Mouse (Mus musculus): ENCODE results near the gene Sp2. TPM values are rescaled to one million over a fixed set of nuclear protein-coding genes. Genes with fewer than 3 reads are reported as not detected.

The Sp2 gene
- polyA plus RNA-seq, 1 experiment from 2014 or later: 18.0 TPM

DNA sequence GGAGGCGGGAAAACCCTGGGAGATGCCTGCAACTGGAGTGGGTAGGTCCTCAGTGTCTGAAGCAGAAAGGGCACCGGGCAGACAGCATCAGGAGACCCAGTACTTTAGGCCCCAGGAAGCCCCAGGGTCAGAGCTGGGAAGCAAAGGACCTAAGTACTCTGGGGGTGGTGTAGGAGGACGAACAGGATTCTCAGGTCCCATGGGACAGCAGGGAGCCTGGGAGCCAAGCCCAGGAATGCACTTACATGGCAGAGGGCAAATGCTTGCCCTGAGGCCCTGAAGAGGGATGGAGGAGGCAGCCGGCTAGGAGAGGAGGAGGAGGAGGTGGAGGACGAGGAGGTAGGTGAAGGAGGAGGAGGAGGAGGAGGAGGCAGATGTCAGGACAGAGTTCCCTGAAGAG is 12.3 kb upstream of the Sp2 start:
- ATAC-seq (ENCODE audit: insufficient number of reproducible peaks, low FRiP score): no peak
- WGBS: 26% methylated on average over 5 of the region's 5 CpGs
- H3K27ac ChIP-seq (ENCODE audit: poor library complexity, severe bottlenecking): no peak overlapping the region

GRCm38 (mm10) chr11:96992722-96993311 is 10.1 kb upstream of the Sp2 start:
- H3K27ac ChIP-seq (ENCODE audit: poor library complexity, severe bottlenecking): peak overlapping the region; percentile 11; the same call in 1 of the 2 replicates
- no peaks in the 10 kb centered on the region for H3K9me3 ChIP-seq (replicated peaks)
- peaks cover 76% of the 10 kb centered on the region for H3K27me3 ChIP-seq (replicated peaks)
- 21% methylated on average over 8 of the region's 8 CpGs for WGBS
- no peak overlapping the region for H3K9ac ChIP-seq
- H3K4me3 ChIP-seq: no peak overlapping the region
- peaks cover 28% of the 10 kb centered on the region for H3K4me1 ChIP-seq (replicated peaks)
- ATAC-seq (ENCODE audit: insufficient number of reproducible peaks, low FRiP score): peak; percentile 40; the same call in 1 of the 2 replicates
- H3K4me2 ChIP-seq: no peak overlapping the region
- no peaks in the 10 kb centered on the region for H3K36me3 ChIP-seq

More for the DNA sequence above, 12.3 kb upstream of the Sp2 start:
- Histone ChIP-seq H3K4me1 (replicated peaks) (peaks cover 20% of the 10 kb centered on the region), H3K9me3 (replicated peaks) (no peaks in the 10 kb centered on the region), H3K36me3 (no peaks in the 10 kb centered on the region), H3K4me2 (no peak overlapping the region), H3K27me3 (replicated peaks) (peaks cover 78% of the 10 kb centered on the region), H3K4me3 (no peak overlapping the region), H3K9ac (no peak overlapping the region)

DNA sequence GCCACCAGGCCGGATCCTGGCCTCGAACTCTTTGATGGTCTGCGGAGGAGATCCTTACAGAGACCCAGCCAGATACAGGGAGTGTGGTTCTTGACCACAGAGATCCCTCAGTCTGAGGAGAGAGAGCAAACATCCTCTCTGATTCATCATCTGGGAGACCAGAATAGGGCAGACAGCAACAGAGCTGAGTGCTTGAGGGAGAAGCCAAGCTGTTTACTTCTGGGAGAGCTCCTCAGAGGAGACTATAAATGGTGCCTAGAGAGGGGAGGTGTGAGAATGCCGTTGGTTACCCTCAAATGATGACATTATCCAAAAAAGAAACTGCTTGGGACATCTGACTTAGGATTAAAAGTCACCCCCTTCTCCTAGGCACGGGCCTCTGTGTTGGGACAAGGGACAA is 8.7 kb upstream of the Sp2 start:
- H3K27me3 ChIP-seq (replicated peaks): peaks cover 76% of the 10 kb centered on the region
- no peaks in the 10 kb centered on the region for H3K9me3 ChIP-seq (replicated peaks)
- H3K36me3 ChIP-seq: no peaks in the 10 kb centered on the region
- H3K4me2 ChIP-seq: no peak overlapping the region
- 71% methylated on average over 5 of the region's 5 CpGs for WGBS
- peaks cover 23% of the 10 kb centered on the region for H3K4me1 ChIP-seq (replicated peaks)
- H3K4me3 ChIP-seq: no peak overlapping the region
- H3K9ac ChIP-seq: no peak overlapping the region
- H3K27ac ChIP-seq (ENCODE audit: poor library complexity, severe bottlenecking): no peak overlapping the region
- ATAC-seq (ENCODE audit: insufficient number of reproducible peaks, low FRiP score): no peak

DNA sequence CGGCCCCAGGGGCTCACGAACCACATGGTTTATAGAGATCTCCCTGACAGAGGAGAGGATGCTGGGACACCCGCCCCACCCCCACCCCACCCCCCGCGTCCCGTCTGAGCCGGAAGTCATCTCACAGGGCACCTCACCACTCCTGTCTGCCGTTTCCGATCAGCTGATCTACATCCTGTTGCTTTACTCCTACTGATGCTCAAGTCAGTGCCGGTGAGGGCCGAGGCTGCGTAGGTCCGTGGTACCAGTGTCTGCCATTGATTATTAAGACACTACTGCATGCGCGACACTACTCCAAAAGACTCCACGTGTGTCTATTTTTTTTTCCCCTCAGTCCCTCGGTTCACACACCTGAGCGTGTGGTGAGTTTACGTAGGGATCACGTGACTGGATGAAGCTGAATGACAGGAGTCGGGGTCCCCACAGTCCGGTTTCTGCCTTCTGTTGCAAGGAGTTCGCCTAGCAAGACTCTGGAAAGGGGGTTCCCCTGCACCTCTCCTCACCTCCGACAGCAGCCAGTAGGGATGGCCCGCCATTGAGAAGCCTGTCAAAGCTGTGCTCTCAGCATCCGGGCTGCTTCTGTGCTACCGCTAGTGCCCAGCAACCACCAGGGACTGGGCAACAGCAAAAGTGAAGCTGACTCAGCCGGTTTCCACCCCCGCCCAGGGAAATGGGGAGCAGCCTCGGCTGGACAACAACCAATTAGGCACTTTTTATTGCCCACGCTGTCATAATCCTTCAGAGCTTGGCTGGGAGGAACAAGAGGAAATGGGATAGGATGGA is 5.3 kb upstream of the Sp2 start:
- WGBS: 7% methylated on average over 31 of the region's 31 CpGs
- H3K4me2 ChIP-seq: peak overlapping the region; percentile 57
- no peak overlapping the region for H3K27ac ChIP-seq (ENCODE audit: poor library complexity, severe bottlenecking)
- peak; percentile 33 for ATAC-seq (ENCODE audit: insufficient number of reproducible peaks, low FRiP score)
- H3K4me1 ChIP-seq (replicated peaks): peaks cover 20% of the 10 kb centered on the region
- H3K9ac ChIP-seq: peak overlapping the region; percentile 21; the same call in 1 of the 2 replicates
- peaks cover 84% of the 10 kb centered on the region for H3K27me3 ChIP-seq (replicated peaks)
- H3K36me3 ChIP-seq: no peaks in the 10 kb centered on the region
- no peaks in the 10 kb centered on the region for H3K9me3 ChIP-seq (replicated peaks)
- peak overlapping the region; percentile 32 for H3K4me3 ChIP-seq

DNA sequence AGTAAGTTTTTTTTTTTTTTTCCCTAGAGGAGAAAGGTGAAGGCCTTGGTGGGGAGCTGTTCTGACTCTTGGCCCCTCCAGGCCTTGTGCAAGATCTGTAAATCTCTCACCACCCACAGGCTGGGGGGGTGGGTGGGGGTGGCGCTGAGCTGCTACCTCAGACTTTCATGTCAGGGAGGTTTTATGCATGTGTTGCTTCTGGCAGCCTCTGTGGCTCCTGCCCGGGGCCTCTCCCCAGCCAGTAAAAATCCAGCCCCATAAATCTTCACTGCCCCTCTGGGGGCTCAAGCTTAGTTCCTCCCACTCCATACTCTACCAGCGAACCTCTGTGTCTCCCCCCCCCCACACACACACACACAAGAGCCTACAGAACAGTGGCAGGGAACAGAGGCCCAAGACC is 3.7 kb upstream of the Sp2 start:
- H3K4me3 ChIP-seq: no peak overlapping the region
- no peak for ATAC-seq (ENCODE audit: insufficient number of reproducible peaks, low FRiP score)
- H3K9ac ChIP-seq: no peak overlapping the region
- no peak overlapping the region for H3K4me2 ChIP-seq
- H3K9me3 ChIP-seq (replicated peaks): no peaks in the 10 kb centered on the region
- H3K27me3 ChIP-seq (replicated peaks): peaks cover 88% of the 10 kb centered on the region
- no peak overlapping the region for H3K27ac ChIP-seq (ENCODE audit: poor library complexity, severe bottlenecking)
- H3K4me1 ChIP-seq (replicated peaks): peaks cover 15% of the 10 kb centered on the region
- H3K36me3 ChIP-seq: no peaks in the 10 kb centered on the region
- WGBS: 47% methylated on average over 3 of the region's 3 CpGs

DNA sequence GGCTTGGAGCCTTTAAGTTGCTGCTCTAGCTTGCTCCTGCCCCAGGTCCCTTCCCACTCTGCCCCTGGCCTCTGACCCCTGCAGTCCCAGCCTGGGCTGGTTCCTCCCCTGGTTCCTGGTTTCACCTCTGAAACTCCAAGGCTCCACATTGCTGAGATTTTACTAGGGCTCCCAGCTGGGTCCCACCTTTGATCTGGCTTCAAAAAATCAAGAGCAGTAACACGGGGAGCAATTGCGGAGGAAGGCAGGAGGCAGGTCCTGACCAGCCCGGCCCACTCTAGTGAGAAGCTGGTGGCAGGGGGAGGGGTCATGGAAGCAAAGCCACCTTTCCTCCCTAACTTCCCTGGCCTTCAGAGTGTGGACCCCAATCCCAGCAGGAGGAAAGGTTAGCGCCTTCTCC is 2.1 kb upstream of the Sp2 start:
- no peak for ATAC-seq (ENCODE audit: insufficient number of reproducible peaks, low FRiP score)
- Histone ChIP-seq H3K4me2 (no peak overlapping the region), H3K27me3 (replicated peaks) (peaks cover 83% of the 10 kb centered on the region), H3K9me3 (replicated peaks) (no peaks in the 10 kb centered on the region), H3K9ac (no peak overlapping the region), H3K4me3 (no peak overlapping the region), H3K36me3 (no peaks in the 10 kb centered on the region), H3K4me1 (replicated peaks) (peaks cover 15% of the 10 kb centered on the region), H3K27ac (ENCODE audit: poor library complexity, severe bottlenecking) (no peak overlapping the region)
- 21% methylated on average over 4 of the region's 4 CpGs for WGBS

- Histone ChIP-seq H3K4me1 (replicated peaks) (peaks cover 7% of the 10 kb centered on the region), H3K4me2 (no peak overlapping the region), H3K36me3 (no peaks in the 10 kb centered on the region), H3K27me3 (replicated peaks) (peaks cover 59% of the 10 kb centered on the region), H3K4me3 (no peak overlapping the region), H3K27ac (ENCODE audit: poor library complexity, severe bottlenecking) (no peak overlapping the region), H3K9me3 (replicated peaks) (no peaks in the 10 kb centered on the region), H3K9ac (no peak overlapping the region)
- 2% methylated on average over 7 of the region's 7 CpGs for WGBS
- ATAC-seq (ENCODE audit: insufficient number of reproducible peaks, low FRiP score): no peak
These were observed 404 bp downstream of the Sp2 start for GRCm38 (mm10) chr11:96982355-96982754.

- 59% methylated on average over 15 of the region's 15 CpGs for WGBS
- H3K27ac ChIP-seq (ENCODE audit: poor library complexity, severe bottlenecking): no peak overlapping the region
- peaks cover 9% of the 10 kb centered on the region for H3K4me1 ChIP-seq (replicated peaks)
- no peaks in the 10 kb centered on the region for H3K36me3 ChIP-seq
- peaks cover 51% of the 10 kb centered on the region for H3K27me3 ChIP-seq (replicated peaks)
- ATAC-seq (ENCODE audit: insufficient number of reproducible peaks, low FRiP score): no peak
- no peaks in the 10 kb centered on the region for H3K9me3 ChIP-seq (replicated peaks)
- no peak overlapping the region for H3K9ac ChIP-seq
- no peak overlapping the region for H3K4me2 ChIP-seq
- no peak overlapping the region for H3K4me3 ChIP-seq
These were observed 1.3 kb downstream of the Sp2 start for GRCm38 (mm10) chr11:96981461-96981860.

GRCm38 (mm10) chr11:96980021-96980420 is 2.7 kb downstream of the Sp2 start:
- Histone ChIP-seq H3K27me3 (replicated peaks) (peaks cover 36% of the 10 kb centered on the region), H3K9me3 (replicated peaks) (no peaks in the 10 kb centered on the region), H3K4me1 (replicated peaks) (peaks cover 24% of the 10 kb centered on the region), H3K27ac (ENCODE audit: poor library complexity, severe bottlenecking) (no peak overlapping the region), H3K9ac (no peak overlapping the region), H3K36me3 (no peaks in the 10 kb centered on the region), H3K4me3 (no peak overlapping the region), H3K4me2 (no peak overlapping the region)
- 83% methylated on average over 5 of the region's 5 CpGs for WGBS
- ATAC-seq (ENCODE audit: insufficient number of reproducible peaks, low FRiP score): no peak

GRCm38 (mm10) chr11:96979329-96979728 is 3.4 kb downstream of the Sp2 start:
- no peak overlapping the region for H3K27ac ChIP-seq (ENCODE audit: poor library complexity, severe bottlenecking)
- ATAC-seq (ENCODE audit: insufficient number of reproducible peaks, low FRiP score): no peak
- 86% methylated on average over 7 of the region's 7 CpGs for WGBS
- no peak overlapping the region for H3K9ac ChIP-seq
- peaks cover 29% of the 10 kb centered on the region for H3K27me3 ChIP-seq (replicated peaks)
- H3K9me3 ChIP-seq (replicated peaks): no peaks in the 10 kb centered on the region
- H3K4me1 ChIP-seq (replicated peaks): peaks cover 24% of the 10 kb centered on the region
- no peak overlapping the region for H3K4me2 ChIP-seq
- H3K36me3 ChIP-seq: no peaks in the 10 kb centered on the region
- H3K4me3 ChIP-seq: no peak overlapping the region

- peak overlapping the region; percentile 85 for H3K27ac ChIP-seq (ENCODE audit: poor library complexity, severe bottlenecking)
- H3K9ac ChIP-seq: peak overlapping the region; percentile 84
- H3K36me3 ChIP-seq: no peaks in the 10 kb centered on the region
- peak overlapping the region; percentile 59 for H3K4me3 ChIP-seq
- H3K27me3 ChIP-seq (replicated peaks): peaks cover 22% of the 10 kb centered on the region
- ATAC-seq (ENCODE audit: insufficient number of reproducible peaks, low FRiP score): no peak
- H3K9me3 ChIP-seq (replicated peaks): no peaks in the 10 kb centered on the region
- WGBS: 29% methylated on average over 17 of the region's 17 CpGs
- peak overlapping the region; percentile 91 for H3K4me2 ChIP-seq
- H3K4me1 ChIP-seq (replicated peaks): peaks cover 29% of the 10 kb centered on the region
These were observed 4.1 kb downstream of the Sp2 start for GRCm38 (mm10) chr11:96978401-96979246.

Measured in heart, embryonic 12.5 days (tissue).